Mouse (Mus musculus) left cerebral cortex, adult 8-10 months (tissue): ENCODE results near the gene Eif4g1. TPM values are rescaled to one million over a fixed set of nuclear protein-coding genes. Genes with fewer than 3 reads are reported as not detected.

Experiments
- DNase-seq, 2 experiments: peaks; one replicate each; pipeline ENCODE4 v3.0.0; 2022; ENCODE audit warnings: low spot score in 2 of 2
- total RNA-seq, 4 experiments: library from RNA; stranded (reverse); gene quantifications; 2 replicates each; pipeline ENCODE4 v1.2.4; 2022

The Eif4g1 gene
- total RNA-seq, 4 experiments from 2014 or later: 253 to 267 (median 263) TPM

- no peak for DNase-seq
Observed at GRCm38 (mm10) chr16:20723247-20723646, 55.1 kb downstream of the Eif4g1 start.

DNA sequence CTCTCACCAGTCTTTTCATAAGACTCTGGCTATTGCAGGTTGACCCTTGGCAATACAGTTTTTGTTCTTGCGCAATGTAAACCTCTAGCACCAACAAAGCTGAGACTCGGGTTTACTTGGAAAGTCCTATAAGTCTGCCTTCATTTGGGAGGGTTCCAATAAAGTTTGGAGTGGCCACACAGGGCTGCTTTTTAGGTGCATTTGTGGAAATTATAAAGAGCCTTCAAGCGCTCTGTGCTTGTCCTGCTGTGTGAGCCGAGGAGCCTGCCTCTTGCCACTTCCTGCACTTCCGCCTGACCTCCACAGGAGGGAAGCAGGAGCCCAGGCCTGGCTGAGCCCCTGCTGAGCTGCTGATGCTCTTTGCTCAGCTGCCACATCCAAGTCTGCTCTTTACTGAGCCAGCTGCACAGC, 56.2 kb downstream of the Eif4g1 start:
- DNase-seq: no peak

- no peak for DNase-seq
Observed at GRCm38 (mm10) chr16:20725321-20725720, 57.2 kb downstream of the Eif4g1 start.

- DNase-seq: no peak
Observed at GRCm38 (mm10) chr16:20725750-20726149, 57.6 kb downstream of the Eif4g1 start.

DNA sequence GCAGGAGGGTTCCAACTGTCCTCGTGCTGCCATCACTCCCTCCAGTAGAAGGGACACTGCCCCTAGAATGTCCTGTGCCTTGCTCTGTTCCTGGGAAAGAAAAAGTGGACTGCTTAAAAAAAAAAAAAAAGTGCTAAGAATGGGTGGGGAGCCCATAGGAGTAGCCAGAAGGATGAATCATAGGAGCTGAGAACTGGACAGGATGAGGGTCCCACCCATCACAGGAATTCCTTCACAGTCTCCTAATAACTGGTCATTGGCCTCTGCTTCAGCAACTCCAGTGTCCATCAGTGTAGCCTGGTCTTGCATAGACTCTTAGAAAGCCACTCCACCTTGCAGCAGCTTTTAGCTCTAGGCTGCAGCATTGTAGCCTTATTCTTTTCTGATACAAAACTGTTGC, 58.3 kb downstream of the Eif4g1 start:
- no peak for DNase-seq

DNA sequence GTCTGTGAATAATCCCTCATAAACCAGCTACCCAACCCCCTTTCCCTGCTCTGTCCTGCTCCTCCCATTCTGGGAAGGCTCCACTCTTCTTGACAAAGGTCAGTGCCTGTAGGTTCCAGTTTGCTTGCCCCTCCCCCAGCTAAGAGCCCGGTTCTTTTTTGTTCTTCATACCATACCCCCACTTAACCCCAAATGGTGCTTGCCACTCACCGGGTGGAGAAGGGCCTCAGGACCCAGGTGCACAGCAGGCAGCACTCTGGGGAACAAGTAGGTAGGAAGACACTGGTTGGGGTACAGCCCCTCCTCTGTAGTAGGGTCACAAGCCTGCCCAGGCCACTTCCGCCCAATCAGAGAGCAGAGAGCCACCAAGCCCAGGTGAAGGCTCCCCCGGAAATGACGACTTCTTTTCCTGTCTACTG, 62.2 kb downstream of the Eif4g1 start:
- DNase-seq: no peak

DNA sequence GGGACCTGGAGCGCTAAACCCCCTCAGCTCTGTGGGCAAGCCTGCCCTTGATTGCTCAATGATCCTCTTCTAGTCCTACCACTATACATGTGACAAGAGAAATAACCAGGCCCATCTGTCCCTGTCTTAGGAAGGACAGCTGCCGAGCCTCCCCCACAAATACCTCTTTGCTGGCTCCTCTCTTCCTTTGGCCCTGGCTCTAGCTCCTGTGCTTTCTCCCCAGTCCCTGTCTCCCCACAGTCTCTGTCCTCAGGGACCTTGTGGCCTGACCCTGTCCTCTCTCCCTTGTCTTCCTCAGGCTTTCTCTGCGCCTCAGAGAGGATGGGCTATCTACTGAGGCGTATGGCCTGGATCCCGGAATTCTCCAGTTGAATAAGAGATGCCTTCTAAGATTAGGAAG, 63.6 kb downstream of the Eif4g1 start:
- DNase-seq: peak in 1 of 2 experiments; percentile 61

DNA sequence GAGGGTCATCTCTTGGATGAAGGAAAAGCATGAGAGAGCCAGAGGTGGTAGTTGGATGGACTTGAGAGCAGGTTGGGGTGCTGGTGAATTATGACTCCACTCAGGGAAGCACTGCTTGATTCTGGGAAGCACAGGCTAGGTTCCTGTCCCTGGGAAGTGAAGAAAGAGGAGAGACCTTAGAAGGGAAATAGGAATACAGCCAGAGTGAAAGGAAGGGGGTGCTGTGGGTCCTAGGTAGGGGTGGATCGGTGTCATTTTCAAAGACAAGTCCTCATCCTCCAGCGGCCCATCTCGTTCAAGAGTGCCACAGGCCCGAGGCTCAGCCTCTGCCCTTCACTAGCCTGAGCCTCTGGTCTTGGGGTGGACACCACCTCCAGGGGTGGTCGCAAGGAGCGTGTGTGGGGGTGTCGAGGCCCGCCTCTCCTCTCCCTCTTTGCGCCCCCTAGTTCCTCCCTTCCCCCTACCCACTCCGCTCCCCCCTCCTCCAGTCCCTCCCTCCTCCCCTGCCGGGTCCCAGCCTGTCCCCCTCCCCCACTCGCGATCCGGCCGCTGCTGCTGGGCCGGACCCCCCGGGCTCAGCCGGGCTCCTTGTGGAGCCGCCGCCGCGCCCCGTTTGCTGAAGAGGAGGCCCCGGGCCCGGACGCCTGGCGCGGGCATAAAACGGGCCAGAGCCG, 64.3 kb downstream of the Eif4g1 start:
- no peak for DNase-seq

DNA sequence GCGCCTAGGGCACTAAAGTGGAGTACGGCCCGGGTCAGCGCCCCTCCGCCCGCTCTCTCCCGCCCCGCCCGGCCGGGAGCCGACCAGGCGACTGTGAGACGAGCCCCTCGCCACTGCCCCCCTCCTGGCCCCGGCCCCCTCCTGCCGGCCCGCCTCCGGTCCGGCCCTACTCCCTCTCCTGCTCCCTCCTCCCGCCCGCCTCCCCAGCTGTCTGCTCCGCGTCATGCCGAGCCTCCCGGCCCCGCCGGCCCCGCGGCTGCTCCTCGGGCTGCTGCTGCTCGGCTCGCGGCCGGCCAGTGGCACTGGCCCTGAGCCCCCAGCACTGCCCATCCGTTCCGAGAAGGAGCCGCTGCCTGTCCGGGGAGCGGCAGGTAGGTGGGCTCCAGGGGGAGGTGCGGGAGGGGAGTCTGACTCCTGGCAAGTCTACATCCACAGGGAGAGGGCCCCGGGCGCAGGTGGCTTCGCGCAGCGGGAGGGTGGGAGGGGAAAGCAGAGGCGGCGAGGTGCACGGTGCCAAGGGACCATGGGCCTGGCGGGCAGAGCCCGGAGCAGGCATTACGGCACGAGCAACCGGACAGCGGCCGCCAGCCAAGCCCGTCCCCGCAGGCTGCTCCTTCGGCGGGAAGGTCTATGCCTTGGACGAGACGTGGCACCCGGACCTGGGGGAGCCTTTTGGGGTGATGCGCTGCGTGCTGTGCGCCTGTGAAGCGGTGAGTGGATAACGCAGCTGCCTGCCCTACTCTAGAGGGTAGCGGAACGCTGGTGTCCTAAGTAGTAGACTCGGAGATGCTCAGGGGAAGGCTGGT, 65.0 kb downstream of the Eif4g1 start, which contains the start of gene Chrd:
Gene Chrd, plus strand, starts transcription at position 203 of the 806 bp plus-strand sequence.
- peak in 1 of 2 experiments; percentile 51 for DNase-seq

GRCm38 (mm10) chr16:20733731-20734730, 65.9 kb downstream of the Eif4g1 start, which contains the start of gene Thpo:
Thpo (minus strand) TSS chr16:20734511.
- no peak for DNase-seq

- DNase-seq: no peak
Observed at GRCm38 (mm10) chr16:20735651-20736050, 67.5 kb downstream of the Eif4g1 start.

DNA sequence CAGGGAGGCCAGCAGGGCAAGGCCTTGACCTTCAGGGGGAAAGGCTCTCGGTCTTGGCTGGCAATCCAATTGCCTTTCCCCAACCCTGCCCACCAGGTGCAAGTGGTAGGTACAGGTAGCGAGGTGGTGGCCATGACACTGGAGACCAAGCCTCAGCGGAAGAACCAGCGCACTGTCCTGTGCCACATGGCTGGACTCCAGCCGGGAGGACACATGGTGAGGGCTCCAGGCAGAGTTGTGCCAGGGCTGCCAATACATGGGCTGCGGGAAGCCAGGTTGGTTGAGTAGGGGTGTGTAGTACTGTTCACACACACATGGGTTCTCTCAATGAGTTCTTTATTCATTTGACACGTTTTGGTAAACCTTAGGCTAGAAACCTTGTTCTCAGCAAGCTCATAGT, 68.1 kb downstream of the Eif4g1 start:
- no peak for DNase-seq

DNA sequence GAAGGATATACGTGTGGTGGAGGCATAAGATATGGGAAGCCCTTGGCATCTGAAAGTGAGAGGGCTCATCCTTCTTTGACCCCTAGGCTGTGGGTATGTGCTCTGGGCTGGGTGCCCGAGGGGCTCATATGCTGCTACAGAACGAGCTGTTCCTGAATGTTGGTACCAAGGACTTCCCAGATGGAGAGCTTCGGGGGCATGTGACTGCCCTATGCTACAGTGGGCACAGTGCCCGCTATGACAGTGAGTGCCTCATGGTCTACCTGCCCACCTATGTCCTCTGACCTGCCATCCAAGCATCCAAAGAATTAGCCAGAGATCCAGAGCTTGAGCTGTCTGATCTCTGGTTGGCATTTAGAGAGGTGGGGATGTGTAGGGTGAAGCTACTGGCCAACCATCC, 68.7 kb downstream of the Eif4g1 start:
- DNase-seq: no peak

GRCm38 (mm10) chr16:20739845-20740244, 71.7 kb downstream of the Eif4g1 start:
- DNase-seq: no peak

Other genes starting within 250 kb of the Eif4g1 start
- 100 to 1,000 TPM; 189 to 219 (median 203) TPM for gene Abcc5, start 241.9 kb upstream of the Eif4g1 start, total RNA-seq
- gene Eif2b5, start 169.5 kb upstream of the Eif4g1 start, total RNA-seq: 10 to 100 TPM; 57.3 to 62.6 (median 59.3) TPM
- 10 to 100 TPM; 50.6 to 55.9 (median 54.9) TPM for gene Dvl3, start 151.3 kb upstream of the Eif4g1 start, total RNA-seq
- gene Ap2m1, start 132.8 kb upstream of the Eif4g1 start, total RNA-seq: 100 to 1,000 TPM; 794 to 854 (median 817) TPM
- 100 to 1,000 TPM; 102 to 130 (median 119) TPM for gene Abcf3, start 119.7 kb upstream of the Eif4g1 start, total RNA-seq
- 10 to 100 TPM; 51.3 to 65.5 (median 57.9) TPM for gene Vwa5b2, start 78.8 kb upstream of the Eif4g1 start, total RNA-seq
- gene Eef1akmt4, start 56.7 kb upstream of the Eif4g1 start, total RNA-seq: 1 to 10 TPM; 1.1 to 2.3 (median 1.7) TPM
- gene Gm49333, start 56.7 kb upstream of the Eif4g1 start, total RNA-seq: under 1 TPM in 2 of 4 experiments, not detected in 2; 0.42 to 0.73 TPM
- gene Alg3, start 56.6 kb upstream of the Eif4g1 start, total RNA-seq: 10 to 100 TPM in 3 of 4 experiments, 1 to 10 TPM in 1; 8.1 to 15.5 (median 12.3) TPM
- 100 to 1,000 TPM; 145 to 169 (median 150) TPM for gene Camk2n2, start 47.0 kb upstream of the Eif4g1 start, total RNA-seq
- 10 to 100 TPM; 28.2 to 33.5 (median 30.5) TPM for gene Ece2, start 38.5 kb upstream of the Eif4g1 start, total RNA-seq
- 100 to 1,000 TPM; 222 to 245 (median 230) TPM for gene Psmd2, start 16.7 kb upstream of the Eif4g1 start, total RNA-seq
- gene Fam131a, start 24.9 kb downstream of the Eif4g1 start, total RNA-seq: 100 to 1,000 TPM; 271 to 291 (median 283) TPM
- 10 to 100 TPM; 19.6 to 26.6 (median 21.2) TPM for gene Polr2h, start 49.4 kb downstream of the Eif4g1 start, total RNA-seq
- gene Clcn2, start 49.4 kb downstream of the Eif4g1 start, total RNA-seq: 10 to 100 TPM; 63.2 to 75.5 (median 71.9) TPM
- 10 to 100 TPM; 26.7 to 42.0 (median 32.0) TPM for gene Chrd, start 64.8 kb downstream of the Eif4g1 start, total RNA-seq
- 1 to 10 TPM; 5.2 to 7.2 (median 5.8) TPM for gene Thpo, start 66.2 kb downstream of the Eif4g1 start, total RNA-seq